Mouse (Mus musculus): ENCODE measurements around the gene Gpr157. TPM values are rescaled to one million over a fixed set of nuclear protein-coding genes. Genes with fewer than 3 reads are reported as not detected.

Gpr157 gene
- polyA plus RNA-seq, 1 experiment from 2014 or later, result 1.3 TPM

DNA sequence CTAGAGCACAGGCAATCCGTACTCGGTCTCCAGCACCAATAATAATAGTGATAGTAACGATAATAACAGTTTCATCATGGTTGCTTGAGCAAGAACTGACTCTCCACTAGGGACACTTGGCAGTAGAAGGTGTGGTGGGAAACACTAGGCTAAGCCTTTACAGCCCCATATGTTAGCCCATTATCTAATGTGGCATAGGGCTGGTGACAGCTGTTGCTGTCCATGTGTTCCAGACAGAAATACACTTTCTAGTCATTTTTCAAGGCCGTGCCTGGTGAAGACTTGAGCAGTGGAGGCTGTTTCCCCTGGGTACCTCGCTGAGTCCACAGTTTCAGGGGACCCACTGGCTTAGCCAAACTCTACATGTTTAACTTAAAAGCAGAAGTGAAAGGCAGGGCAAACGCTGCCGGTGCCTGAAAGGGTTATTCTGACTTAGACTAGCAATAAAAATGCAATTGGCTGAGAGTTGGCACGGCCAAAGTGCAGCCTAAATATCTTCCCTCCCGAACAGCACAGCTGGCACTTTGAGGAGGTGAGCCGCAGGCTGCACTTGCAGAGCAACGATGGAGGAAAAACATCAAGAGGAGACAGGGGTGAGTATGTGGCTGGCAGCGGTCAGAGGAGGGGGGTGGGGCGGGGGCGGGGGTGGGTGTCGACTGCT, 33.1 kb downstream of the Gpr157 start:
- no peaks in the 10 kb centered on the region for H3K27me3 ChIP-seq (ENCODE audit: control insufficient read depth, insufficient read depth, low read length)
- peak overlapping the region; percentile 14; the same call in 1 of the 2 replicates for H3K4me2 ChIP-seq
- H3K9ac ChIP-seq (ENCODE audit: low read depth, low read length), result no peak overlapping the region
- H3K9me3 ChIP-seq (replicated peaks; ENCODE audit: control insufficient read depth, low read length), result no peaks in the 10 kb centered on the region
- no peak overlapping the region for H3K27ac ChIP-seq (ENCODE audit: low read depth, low read length)
- H3K36me3 ChIP-seq (ENCODE audit: control insufficient read depth, insufficient read depth, low read length), result no peaks in the 10 kb centered on the region
- 43% methylated on average over 15 of the region's 15 CpGs for WGBS (ENCODE audit: insufficient replicate concordance)
- no peak for ATAC-seq (replicated peaks; ENCODE audit: insufficient number of reproducible peaks, low FRiP score, low TSS enrichment)
- H3K4me3 ChIP-seq (ENCODE audit: low read depth, low read length), result no peak overlapping the region
- peaks cover 18% of the 10 kb centered on the region for H3K4me1 ChIP-seq (ENCODE audit: control insufficient read depth, insufficient read depth, low read length)

DNA sequence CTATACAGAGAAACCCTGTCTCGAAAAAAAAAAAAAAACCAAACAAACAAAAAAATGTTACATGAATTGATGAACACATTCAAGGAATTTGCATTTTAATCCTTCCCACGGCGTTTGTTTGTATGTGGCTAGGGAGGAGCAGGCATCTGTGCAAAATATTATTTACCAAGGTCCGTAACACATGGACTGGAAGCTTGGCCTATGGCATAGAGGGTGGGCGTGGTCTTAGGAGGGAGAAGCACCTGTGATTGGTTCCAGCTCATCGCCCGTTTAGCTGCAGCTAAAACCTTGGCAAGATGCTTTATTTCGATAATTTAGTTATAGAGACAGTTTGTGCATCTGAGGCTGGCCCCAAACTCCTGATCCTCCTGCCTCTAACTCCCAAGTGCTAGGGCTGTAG, 34.3 kb downstream of the Gpr157 start:
- 68% methylated on average over 8 of the region's 8 CpGs for WGBS (ENCODE audit: insufficient replicate concordance)
- peaks cover 18% of the 10 kb centered on the region for H3K4me1 ChIP-seq (ENCODE audit: control insufficient read depth, insufficient read depth, low read length)
- ATAC-seq (replicated peaks; ENCODE audit: insufficient number of reproducible peaks, low FRiP score, low TSS enrichment), result no peak

DNA sequence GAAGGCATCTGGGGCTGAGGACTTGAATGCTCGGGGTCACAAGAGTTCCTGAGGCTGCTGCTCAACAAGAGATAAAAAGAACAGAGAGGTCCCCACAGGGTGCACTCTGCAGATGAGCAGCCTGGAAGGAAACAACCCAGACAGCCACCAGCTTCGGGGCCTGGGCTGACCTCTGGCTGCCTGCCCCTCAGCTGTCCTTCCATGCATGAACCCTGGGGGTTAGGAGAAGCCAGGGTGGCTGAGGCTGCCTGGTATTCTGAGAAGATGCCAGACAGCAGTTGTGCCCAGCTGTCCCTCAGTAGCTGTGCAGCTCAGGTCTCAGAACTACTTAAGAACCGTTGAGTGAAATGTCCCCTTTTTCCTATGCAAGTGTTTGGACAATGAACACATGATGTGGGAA, 35.3 kb downstream of the Gpr157 start:
- ATAC-seq (replicated peaks; ENCODE audit: insufficient number of reproducible peaks, low FRiP score, low TSS enrichment), result no peak
- 42% methylated on average over 3 of the region's 3 CpGs for WGBS (ENCODE audit: insufficient replicate concordance)
- H3K4me1 ChIP-seq (ENCODE audit: control insufficient read depth, insufficient read depth, low read length), result peaks cover 18% of the 10 kb centered on the region
- no peaks in the 10 kb centered on the region for H3K9me3 ChIP-seq (replicated peaks; ENCODE audit: control insufficient read depth, low read length)
- no peaks in the 10 kb centered on the region for H3K27me3 ChIP-seq (ENCODE audit: control insufficient read depth, insufficient read depth, low read length)
- no peak overlapping the region for H3K27ac ChIP-seq (ENCODE audit: low read depth, low read length)
- H3K4me3 ChIP-seq (ENCODE audit: low read depth, low read length), result no peak overlapping the region
- no peaks in the 10 kb centered on the region for H3K36me3 ChIP-seq (ENCODE audit: control insufficient read depth, insufficient read depth, low read length)
- H3K4me2 ChIP-seq, result no peak overlapping the region
- no peak overlapping the region for H3K9ac ChIP-seq (ENCODE audit: low read depth, low read length)

More for the DNA sequence above, 34.3 kb downstream of the Gpr157 start:
- Histone ChIP-seq H3K4me3 (ENCODE audit: low read depth, low read length) (no peak overlapping the region), H3K27me3 (ENCODE audit: control insufficient read depth, insufficient read depth, low read length) (no peaks in the 10 kb centered on the region), H3K9ac (ENCODE audit: low read depth, low read length) (no peak overlapping the region), H3K4me2 (no peak overlapping the region), H3K9me3 (replicated peaks; ENCODE audit: control insufficient read depth, low read length) (no peaks in the 10 kb centered on the region), H3K36me3 (ENCODE audit: control insufficient read depth, insufficient read depth, low read length) (no peaks in the 10 kb centered on the region), H3K27ac (ENCODE audit: low read depth, low read length) (no peak overlapping the region)

DNA sequence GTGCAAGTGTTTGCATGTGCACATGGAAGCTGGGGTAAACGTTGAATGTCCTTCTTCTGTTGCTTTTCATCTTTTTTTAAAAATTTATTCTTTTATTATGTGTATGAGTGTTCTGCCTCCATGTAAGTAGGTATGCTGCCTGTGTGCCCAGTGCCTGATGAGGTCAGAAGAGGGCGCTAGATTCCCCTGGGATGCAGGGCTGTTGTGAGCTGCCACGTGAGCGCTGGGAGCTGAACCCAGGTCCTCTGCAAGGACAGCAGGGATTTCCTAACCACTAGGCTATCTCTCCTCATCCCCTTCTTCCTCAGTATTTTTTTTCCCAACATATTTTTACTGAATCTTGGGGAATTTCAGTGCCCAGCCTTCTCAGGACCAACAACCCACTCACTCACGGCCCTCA, 39.2 kb downstream of the Gpr157 start:
- Histone ChIP-seq H3K4me2 (no peak overlapping the region), H3K4me1 (ENCODE audit: control insufficient read depth, insufficient read depth, low read length) (peaks cover 10% of the 10 kb centered on the region; the same call in 1 of the 2 replicates), H3K27me3 (ENCODE audit: control insufficient read depth, insufficient read depth, low read length) (no peaks in the 10 kb centered on the region), H3K36me3 (ENCODE audit: control insufficient read depth, insufficient read depth, low read length) (no peaks in the 10 kb centered on the region), H3K9ac (ENCODE audit: low read depth, low read length) (no peak overlapping the region), H3K4me3 (ENCODE audit: low read depth, low read length) (no peak overlapping the region), H3K27ac (ENCODE audit: low read depth, low read length) (no peak overlapping the region), H3K9me3 (replicated peaks; ENCODE audit: control insufficient read depth, low read length) (no peaks in the 10 kb centered on the region)
- no peak for ATAC-seq (replicated peaks; ENCODE audit: insufficient number of reproducible peaks, low FRiP score, low TSS enrichment)
- 87% methylated on average over 5 of the region's 5 CpGs for WGBS (ENCODE audit: insufficient replicate concordance)

DNA sequence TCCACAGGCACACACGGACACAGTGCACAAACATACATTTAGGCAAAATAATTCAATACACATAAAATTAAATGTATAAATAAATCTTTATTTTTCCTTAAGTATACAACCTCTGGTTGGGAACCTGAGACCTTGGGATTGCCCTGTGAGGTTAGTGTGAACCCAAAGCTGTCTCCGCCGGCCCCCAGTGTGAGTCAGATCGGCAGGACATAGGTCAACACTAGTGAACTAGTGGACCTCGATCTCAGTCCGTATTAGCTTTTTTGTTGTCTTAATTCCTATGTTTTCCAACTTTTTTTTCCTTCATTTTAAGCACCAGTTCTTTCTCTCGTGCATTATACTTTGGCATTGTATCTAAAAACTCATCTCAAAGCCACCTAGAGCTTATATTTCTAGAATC, 40.7 kb downstream of the Gpr157 start:
- Histone ChIP-seq H3K36me3 (ENCODE audit: control insufficient read depth, insufficient read depth, low read length) (no peaks in the 10 kb centered on the region), H3K9ac (ENCODE audit: low read depth, low read length) (no peak overlapping the region), H3K9me3 (replicated peaks; ENCODE audit: control insufficient read depth, low read length) (no peaks in the 10 kb centered on the region), H3K4me3 (ENCODE audit: low read depth, low read length) (no peak overlapping the region), H3K27ac (ENCODE audit: low read depth, low read length) (no peak overlapping the region), H3K4me2 (no peak overlapping the region), H3K27me3 (ENCODE audit: control insufficient read depth, insufficient read depth, low read length) (no peaks in the 10 kb centered on the region), H3K4me1 (ENCODE audit: control insufficient read depth, insufficient read depth, low read length) (peaks cover 7% of the 10 kb centered on the region)
- ATAC-seq (replicated peaks; ENCODE audit: insufficient number of reproducible peaks, low FRiP score, low TSS enrichment), result no peak
- WGBS (ENCODE audit: insufficient replicate concordance), result 82% methylated on average over 7 of the region's 7 CpGs

DNA sequence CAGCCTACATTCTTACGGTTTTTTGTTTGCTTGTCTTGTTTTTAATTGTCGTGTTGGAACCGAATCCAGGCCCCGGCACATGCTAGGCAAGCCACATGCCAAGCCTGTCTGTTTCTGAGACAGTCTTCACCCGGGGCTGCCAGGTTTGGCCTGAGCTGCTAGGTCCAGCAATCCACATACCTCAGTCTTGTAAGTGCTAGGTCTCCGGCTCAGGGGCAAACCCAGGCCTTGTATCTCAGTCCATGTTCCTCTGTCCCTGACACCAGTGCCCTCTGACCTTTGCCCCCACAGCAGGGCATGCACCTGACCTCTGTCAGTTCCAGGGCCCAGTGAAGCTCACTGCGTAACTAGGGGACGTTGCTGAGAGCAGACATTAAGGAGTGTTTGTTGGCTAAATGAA, 41.4 kb downstream of the Gpr157 start:
- no peak overlapping the region for H3K9ac ChIP-seq (ENCODE audit: low read depth, low read length)
- H3K27ac ChIP-seq (ENCODE audit: low read depth, low read length), result no peak overlapping the region
- 74% methylated on average over 8 of the region's 8 CpGs for WGBS (ENCODE audit: insufficient replicate concordance)
- peaks cover 10% of the 10 kb centered on the region for H3K4me1 ChIP-seq (ENCODE audit: control insufficient read depth, insufficient read depth, low read length)
- no peaks in the 10 kb centered on the region for H3K36me3 ChIP-seq (ENCODE audit: control insufficient read depth, insufficient read depth, low read length)
- H3K4me3 ChIP-seq (ENCODE audit: low read depth, low read length), result no peak overlapping the region
- ATAC-seq (replicated peaks; ENCODE audit: insufficient number of reproducible peaks, low FRiP score, low TSS enrichment), result no peak
- no peak overlapping the region for H3K4me2 ChIP-seq
- no peaks in the 10 kb centered on the region for H3K27me3 ChIP-seq (ENCODE audit: control insufficient read depth, insufficient read depth, low read length)
- no peaks in the 10 kb centered on the region for H3K9me3 ChIP-seq (replicated peaks; ENCODE audit: control insufficient read depth, low read length)

DNA sequence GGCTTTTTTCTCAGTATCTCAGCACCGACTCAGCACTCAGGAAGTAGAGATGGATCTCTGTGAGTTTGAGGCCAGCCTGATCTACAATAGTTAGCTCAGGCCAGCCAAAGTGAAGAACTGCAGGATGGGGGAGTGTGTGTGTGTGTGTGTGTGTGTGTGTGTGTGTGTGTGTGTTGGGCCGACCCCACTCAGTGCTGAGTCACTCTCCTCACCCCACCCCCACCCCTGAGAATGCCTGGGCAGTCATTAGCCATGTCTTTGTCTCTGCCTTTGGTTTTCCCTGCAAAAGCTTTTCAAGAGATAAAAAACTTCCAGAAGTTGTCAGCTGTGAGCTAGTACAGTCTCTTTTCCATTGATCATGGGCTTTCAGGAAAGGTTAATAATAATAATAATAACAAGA, 43.5 kb downstream of the Gpr157 start:
- no peak for ATAC-seq (replicated peaks; ENCODE audit: insufficient number of reproducible peaks, low FRiP score, low TSS enrichment)
- Histone ChIP-seq H3K4me3 (ENCODE audit: low read depth, low read length) (no peak overlapping the region), H3K27me3 (ENCODE audit: control insufficient read depth, insufficient read depth, low read length) (0 out of 2 replicates have a peak, but pooled peaks cover 2% of the 10 kb centered on the region), H3K9ac (ENCODE audit: low read depth, low read length) (no peak overlapping the region), H3K36me3 (ENCODE audit: control insufficient read depth, insufficient read depth, low read length) (no peaks in the 10 kb centered on the region), H3K4me1 (ENCODE audit: control insufficient read depth, insufficient read depth, low read length) (peaks cover 10% of the 10 kb centered on the region), H3K4me2 (no peak overlapping the region), H3K9me3 (replicated peaks; ENCODE audit: control insufficient read depth, low read length) (no peaks in the 10 kb centered on the region), H3K27ac (ENCODE audit: low read depth, low read length) (no peak overlapping the region)
- 27% methylated on average over 2 of the region's 2 CpGs for WGBS (ENCODE audit: insufficient replicate concordance)

DNA sequence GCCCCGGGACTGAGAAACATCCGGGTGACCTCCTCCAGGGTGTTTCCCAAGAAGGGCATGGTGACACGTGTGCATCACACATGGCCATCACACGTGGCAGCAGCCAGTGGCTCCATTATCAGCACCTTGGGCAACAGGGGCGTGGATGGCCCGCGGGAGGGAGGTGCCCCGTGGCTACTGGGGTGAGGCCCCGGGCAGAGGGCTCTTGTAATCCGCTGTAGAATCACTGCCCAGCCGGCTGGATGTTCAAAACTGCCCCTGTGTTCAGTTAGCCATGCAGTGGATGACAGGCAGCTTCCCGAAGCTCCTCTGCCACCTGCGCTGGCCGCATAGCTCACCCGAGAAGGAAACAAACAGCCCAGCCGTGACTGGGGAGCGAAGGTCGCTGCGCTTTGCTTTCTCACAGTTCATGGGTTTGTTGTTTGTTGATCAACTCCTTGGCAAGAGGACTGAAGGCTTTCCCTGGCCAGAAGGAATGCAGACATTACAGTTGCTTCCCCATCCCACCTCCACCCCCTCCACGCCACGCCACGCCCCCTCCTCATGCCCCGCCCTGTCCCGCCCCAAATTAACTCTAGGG, 45.6 kb downstream of the Gpr157 start:
- peak overlapping the region; percentile 32 for H3K4me3 ChIP-seq (ENCODE audit: low read depth, low read length)
- H3K9ac ChIP-seq (ENCODE audit: low read depth, low read length), result 0 out of 2 replicates have a peak overlapping the region, but pooled peaks have one; percentile 40
- WGBS (ENCODE audit: insufficient replicate concordance), result 24% methylated on average over 24 of the region's 24 CpGs

DNA sequence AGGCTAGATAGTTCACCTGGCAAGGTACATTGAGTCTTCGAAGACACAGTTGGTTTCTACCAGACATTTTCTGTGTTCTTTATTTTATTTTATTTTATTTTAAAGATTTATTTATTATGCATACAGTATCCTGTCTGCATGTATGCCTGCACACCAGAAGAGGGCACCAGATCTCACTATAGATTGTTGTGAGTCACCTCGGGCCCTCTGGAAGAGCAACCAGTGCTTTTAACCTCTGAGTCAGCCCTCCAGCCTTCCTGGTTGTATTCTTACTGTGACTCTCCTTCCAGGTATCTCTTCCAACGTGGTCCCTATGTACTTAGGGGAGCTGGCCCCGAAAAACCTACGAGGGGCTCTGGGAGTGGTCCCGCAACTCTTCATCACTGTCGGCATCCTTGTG, 48.1 kb downstream of the Gpr157 start:
- Histone ChIP-seq H3K27me3 (ENCODE audit: control insufficient read depth, insufficient read depth, low read length) (0 out of 2 replicates have a peak, but pooled peaks cover 2% of the 10 kb centered on the region), H3K9ac (ENCODE audit: low read depth, low read length) (no peak overlapping the region), H3K27ac (ENCODE audit: low read depth, low read length) (no peak overlapping the region), H3K36me3 (ENCODE audit: control insufficient read depth, insufficient read depth, low read length) (no peaks in the 10 kb centered on the region), H3K4me2 (no peak overlapping the region), H3K4me3 (ENCODE audit: low read depth, low read length) (no peak overlapping the region), H3K4me1 (ENCODE audit: control insufficient read depth, insufficient read depth, low read length) (peaks cover 17% of the 10 kb centered on the region), H3K9me3 (replicated peaks; ENCODE audit: control insufficient read depth, low read length) (no peaks in the 10 kb centered on the region)
- WGBS (ENCODE audit: insufficient replicate concordance), result 76% methylated on average over 7 of the region's 7 CpGs
- no peak for ATAC-seq (replicated peaks; ENCODE audit: insufficient number of reproducible peaks, low FRiP score, low TSS enrichment)

More for the DNA sequence above, 45.6 kb downstream of the Gpr157 start:
- H3K4me1 ChIP-seq (ENCODE audit: control insufficient read depth, insufficient read depth, low read length), result peaks cover 11% of the 10 kb centered on the region
- H3K9me3 ChIP-seq (replicated peaks; ENCODE audit: control insufficient read depth, low read length), result no peaks in the 10 kb centered on the region
- 0 out of 2 replicates have a peak, but pooled peaks cover 2% of the 10 kb centered on the region for H3K27me3 ChIP-seq (ENCODE audit: control insufficient read depth, insufficient read depth, low read length)
- no peaks in the 10 kb centered on the region for H3K36me3 ChIP-seq (ENCODE audit: control insufficient read depth, insufficient read depth, low read length)
- ATAC-seq (replicated peaks; ENCODE audit: insufficient number of reproducible peaks, low FRiP score, low TSS enrichment), result no peak
- H3K27ac ChIP-seq (ENCODE audit: low read depth, low read length), result no peak overlapping the region
- peak overlapping the region; percentile 66 for H3K4me2 ChIP-seq

Data from heart, embryonic 11.5 days (tissue).